Mouse (Mus musculus): ENCODE data around the gene Pgs1.

Gene Pgs1

DNA sequence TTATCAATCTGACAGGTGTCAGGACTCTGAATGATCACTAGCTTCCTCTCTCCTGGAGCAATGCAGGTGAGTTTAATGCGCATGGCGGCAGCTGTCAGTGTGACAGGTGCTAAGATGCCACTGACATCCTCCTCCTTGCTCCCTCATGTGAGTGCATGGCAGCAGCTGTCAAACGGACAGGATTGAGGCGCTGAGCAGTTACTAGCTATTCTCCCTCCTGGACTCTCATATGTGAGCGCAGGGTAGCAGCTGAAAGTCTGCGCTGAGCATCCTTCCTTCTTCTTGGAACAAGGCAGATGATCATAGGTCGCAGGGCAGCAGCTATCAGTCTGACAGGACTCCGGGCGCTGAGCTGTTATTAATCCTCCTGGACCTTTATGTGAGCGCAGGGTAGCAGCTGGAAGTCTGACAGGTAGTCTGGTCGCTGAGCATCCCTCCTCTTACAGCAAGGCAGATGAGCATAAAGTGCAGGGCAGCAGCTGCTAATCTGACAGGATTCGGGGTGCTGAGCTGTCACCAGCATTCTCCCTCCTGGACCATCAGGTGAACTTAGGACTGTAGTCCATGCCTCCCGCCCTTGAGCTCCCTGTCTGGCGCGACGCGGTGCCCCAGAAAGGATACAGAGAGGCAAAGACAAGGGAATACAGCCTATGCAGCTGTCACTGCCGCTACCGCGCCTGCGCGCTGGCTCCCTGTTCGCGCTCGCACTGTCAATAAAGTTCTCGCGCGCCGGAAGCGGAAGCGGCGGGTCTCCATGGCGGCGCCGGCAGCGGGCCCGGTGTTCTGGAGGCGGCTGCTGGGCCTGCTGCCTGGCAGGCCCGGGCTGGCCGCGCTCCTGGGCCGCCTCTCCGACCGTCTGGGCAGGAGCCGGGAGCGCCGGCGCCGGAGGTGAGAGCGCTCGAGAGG lies at the start of gene Pgs1:
TSS of gene Pgs1 (plus strand) at position 167 of the 906 bp plus-strand sequence.
- DNase-seq (ENCODE audit: low spot score in 2 of 2): peak; percentile 86 to 90

DNA sequence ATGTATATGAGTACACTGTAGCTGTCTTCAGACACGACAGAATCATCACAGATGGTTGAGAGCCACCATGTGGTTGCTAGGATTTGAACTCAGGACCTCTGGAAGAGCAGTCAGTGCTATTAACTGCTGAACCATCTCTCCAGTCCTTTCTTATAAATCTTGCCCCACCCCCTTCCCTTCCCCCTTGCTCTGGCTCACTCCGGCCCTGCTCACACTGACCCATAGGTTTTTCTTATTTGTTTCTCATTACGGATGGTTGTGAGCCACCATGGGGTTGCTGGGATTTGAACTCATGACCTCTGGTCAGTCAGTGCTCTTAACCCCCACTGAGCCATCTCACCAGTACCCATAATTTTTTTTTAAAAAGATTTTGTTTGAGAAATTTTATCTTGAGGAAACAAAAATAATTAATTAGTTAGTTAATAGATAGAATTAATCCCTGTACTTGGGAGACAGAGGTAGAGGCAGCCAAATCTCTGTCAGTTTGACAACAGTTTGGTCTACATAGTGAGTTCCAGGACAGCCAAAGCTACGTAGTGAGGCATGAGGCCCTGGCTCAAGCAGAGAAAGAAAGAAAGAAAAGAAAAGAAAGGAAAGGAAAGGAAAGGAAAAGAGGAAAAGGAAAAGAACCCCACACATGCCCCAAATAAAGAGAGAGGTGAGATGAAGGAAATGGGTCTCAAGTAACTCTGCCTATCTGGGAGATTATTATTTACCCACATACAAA lies 46.9 kb upstream of the Pgs1 start:
- no peak for DNase-seq (ENCODE audit: low spot score in 2 of 2)

DNA sequence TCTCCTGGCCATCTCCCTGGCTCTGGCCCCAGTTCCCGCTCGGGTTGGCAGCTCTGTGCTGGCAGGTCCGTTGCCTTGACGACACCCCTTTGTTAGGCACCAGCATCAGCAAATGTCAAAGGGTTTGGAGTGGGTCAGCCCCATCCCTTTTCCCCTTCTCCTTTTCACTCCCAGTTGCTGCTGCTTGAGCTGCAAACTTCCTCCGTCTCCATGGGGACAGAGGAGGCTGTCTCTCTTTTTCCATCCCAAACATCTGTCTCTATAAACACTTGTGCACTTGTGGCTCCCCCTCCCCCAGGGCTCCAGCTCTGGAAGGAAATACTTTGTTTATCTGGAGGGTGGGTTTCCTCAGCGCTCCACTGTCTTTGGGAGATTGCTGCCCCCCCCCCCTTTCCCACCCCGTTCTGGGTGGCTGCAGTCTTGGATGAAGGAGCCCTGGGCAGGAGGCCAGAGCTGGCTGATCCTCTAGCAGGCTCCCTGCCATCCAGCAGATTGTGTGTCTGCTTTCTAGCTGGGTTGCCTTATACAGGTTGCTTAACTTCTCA lies 46.3 kb upstream of the Pgs1 start:
- DNase-seq (ENCODE audit: low spot score in 2 of 2): no peak

DNA sequence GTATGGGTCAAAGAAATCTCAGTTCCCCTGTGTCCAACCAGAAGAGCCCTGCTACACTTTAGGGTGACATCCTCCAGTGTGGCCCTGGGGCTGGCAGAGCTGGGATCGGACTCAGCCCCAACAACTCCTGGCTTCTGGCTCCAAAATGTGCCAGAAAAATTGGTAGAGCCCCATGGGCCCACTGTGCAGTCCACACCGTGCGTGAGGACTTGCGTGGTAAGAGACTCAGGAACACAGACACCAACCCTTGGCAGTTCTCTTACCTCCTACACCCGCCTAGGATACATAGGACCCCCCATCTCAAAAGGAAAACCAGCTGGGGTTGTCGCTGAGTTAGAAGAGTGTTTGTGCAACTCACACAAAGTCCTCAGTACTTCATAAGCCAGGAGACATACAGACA lies 45.2 kb upstream of the Pgs1 start:
- DNase-seq (ENCODE audit: low spot score in 2 of 2): no peak

DNA sequence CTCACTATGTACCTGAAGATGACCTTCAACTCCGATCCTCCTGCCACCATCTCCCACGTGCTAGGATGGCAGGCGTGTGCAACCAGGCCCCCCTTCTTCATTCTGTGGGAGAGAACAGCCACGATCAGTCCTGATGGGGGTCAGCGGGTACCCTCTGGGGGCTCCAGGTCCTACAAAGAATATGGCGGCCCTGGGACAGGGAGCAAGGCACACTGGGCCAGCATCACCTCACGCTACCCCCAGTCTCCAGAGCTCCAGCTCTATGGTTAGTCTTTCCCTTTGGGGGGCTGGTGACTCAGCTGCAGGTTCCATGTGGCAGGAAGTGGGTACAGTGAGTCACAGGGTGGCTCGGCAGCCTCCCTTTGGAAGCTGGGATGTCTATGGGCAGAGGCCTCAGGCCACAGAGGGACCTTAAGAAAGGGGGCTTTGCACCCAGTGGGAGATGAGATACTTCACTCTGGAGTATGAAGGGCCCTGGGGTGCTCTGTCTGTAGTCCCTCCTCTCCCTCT lies 44.7 kb upstream of the Pgs1 start:
- DNase-seq (ENCODE audit: low spot score in 2 of 2): no peak

DNA sequence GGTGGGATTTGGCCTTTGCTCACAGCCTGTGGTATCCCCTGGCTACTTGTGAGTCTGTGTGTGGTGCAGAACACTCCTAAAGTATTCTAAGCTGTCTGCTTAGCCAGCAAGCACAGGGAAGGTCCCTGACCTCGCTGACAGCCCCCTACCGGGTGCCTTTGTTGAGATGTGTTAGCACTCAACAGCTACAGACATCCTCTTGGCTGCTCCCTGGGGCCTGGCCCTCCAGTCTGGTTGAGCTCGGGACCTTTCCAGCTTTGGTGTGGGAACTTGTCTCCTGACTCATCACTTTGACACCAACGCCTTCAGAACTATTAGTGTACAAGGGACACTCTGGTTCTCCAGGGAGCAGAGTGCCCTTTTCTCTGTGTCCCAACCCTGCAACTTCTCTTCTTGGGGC lies 44.2 kb upstream of the Pgs1 start:
- DNase-seq (ENCODE audit: low spot score in 2 of 2): no peak

DNA sequence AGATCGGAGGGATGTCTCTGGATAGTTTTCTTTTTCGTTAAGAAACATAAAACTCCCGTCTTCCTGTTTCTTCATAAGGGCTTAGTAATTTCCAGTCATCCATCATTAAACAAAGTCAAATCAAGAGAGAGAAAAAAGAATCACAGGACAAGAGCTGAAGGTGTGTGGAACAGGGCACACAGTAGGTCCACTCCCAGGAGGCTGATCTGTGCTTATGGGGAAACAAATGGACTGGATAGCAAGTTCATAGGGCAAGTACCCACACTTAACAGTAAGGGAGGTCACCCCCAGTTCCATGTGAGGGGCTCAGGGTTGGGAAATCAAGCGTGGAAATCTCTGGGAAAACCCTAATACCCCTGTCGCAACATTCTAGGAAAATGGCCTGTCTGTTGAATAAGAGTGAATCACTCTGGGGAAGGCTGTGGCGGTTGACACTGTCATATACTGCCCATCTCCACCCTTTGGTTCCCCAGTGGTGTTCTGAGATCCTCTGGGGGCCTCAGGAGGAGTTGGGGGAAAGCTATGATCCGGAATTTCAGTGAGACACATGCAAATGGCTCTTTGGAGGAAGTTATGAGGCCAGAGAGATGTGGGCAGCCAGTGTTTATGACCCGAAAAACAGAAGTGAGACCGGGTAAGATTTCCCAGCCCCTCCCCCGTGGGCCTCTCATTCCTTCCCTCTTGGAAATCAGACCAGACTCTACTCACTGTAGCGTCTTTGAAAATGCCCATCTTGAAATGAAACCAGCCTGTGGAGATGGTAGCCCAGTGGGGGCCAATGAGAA lies 39.7 kb upstream of the Pgs1 start:
- DNase-seq (ENCODE audit: low spot score in 2 of 2): peak in 1 of 2 experiments; percentile 46

DNA sequence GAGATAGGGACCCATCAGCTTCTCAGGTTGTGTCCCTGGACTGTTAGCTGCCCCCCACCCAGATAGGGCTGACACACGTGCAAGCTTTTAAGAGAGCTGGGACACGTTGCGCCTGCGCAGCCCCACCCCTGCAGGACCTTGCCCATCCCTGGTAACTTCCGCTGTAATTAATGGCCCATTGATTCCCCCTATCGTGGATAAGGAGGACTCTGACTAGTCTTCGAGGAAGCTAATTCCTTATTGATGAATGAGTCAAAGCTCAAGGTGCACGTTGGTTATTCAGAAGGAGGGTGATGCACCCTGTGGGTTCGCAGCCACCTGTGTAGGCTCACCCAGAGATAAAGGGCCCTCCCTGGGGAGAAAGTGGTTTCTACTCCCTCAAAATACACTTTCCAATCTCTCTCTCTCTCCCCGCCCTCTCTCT lies 39.1 kb upstream of the Pgs1 start:
- DNase-seq (ENCODE audit: low spot score in 2 of 2): peak in 1 of 2 experiments; percentile 44

DNA sequence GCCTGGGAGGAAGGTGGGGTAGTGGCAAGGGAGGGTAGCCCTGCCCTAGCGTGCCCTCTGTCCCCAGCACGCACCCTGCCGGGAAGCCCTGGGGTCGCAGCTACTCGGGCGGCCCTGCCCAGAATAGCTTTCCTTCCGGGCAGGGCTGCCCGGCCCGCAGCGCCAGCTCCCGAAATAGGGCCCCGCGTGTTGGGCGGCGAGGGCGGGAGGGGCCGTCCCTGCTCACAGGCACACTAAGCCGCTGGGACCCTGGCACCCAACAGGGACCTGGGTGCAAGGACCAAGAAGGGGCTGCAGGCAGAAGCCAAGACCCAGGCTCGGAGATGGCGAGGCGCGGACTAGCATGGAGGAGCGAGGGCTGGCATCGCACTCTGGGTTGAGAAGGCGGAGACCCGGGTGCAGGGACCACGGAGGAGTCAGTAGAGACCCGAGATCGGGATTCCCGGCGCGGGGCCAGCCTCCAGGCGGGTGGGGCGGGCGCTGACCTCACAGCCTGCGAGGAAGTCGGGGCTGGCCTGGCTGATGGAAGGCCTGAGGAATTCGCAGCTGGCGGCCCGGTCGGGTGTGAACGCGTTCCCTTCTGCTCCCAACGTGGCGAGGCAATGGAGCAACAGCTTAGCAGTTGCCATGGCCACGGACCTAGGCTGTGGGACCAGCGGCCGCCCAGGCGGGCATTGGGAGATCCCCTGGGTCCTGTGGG lies 36.5 kb upstream of the Pgs1 start:
- DNase-seq (ENCODE audit: low spot score in 2 of 2): no peak

DNA sequence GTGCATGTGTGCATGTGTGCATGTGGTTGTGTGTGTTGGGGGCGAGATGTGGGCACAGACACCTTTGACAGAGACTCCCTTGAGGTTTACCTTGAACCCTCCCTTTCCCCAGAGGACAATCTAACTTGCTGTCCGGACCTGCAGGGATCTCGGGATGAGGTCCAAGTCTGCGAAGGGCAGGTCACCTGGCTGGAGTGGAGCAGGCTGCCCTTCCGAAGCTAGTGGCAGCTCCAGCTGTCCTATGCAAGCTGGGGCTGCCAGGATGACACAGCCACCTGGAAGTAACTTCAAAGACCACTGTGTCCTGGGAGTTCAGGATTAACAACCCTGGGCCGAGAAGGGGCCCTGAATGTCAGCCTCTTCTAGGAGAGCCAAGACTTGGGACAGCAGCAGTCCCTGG lies 34.7 kb upstream of the Pgs1 start:
- DNase-seq (ENCODE audit: low spot score in 2 of 2): no peak

DNA sequence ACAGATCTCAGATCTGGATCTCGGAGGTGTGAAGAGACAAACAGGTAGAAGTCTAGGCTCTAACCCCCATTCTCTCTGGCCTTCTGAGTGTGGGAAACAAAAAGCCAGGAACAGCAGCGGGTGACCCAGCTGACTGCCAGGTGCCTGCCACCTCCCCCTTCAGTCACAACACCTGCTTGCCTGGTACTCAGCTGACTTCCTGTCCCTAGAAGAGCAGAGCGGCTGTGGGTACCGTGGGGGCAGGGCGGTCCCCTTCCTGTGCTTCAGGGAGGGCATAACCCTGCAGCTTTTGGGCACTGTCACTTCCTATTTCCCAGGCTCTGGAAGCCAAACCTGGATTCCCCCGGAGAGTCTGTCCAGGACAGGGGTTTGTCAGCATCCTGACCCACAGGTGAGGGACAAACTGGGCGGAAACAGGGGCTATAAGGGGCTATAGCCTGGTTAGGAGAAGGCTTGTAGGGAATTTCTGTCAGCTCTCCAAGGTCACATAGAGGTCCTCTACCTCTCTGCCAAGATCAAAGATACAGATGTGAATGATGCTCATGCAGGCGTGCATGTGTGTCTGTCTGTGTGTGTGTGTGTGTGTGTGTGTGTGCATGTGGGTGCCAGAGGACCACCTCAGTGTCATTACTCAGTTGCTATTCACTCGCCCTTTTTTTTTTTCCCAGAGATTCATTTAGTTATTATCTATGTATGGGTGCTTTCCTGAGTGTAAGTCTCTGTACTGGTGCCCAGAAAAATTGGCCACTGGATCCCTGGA lies 33.7 kb upstream of the Pgs1 start:
- peak; percentile 69 to 83 for DNase-seq (ENCODE audit: low spot score in 2 of 2)

DNA sequence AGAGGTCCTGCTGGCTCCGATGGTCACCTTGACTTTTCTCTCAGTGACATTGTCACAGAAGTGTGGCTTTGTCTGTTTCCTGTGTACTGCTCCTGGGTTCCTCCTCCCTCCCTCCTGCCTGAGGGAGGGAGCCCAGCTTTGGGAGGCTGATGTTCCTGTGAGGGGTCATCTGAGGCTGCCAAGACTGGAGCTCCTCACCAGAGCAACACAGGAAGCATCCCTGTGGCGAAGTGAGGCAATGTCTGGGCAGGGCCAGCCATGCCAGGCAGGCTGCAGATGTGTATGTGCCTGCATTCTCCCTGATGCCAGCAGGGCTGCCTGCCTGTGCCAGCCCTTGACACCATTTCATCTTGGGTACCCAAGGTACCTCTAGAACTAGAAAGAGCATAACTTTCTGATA lies 32.0 kb upstream of the Pgs1 start:
- DNase-seq (ENCODE audit: low spot score in 2 of 2): no peak

DNA sequence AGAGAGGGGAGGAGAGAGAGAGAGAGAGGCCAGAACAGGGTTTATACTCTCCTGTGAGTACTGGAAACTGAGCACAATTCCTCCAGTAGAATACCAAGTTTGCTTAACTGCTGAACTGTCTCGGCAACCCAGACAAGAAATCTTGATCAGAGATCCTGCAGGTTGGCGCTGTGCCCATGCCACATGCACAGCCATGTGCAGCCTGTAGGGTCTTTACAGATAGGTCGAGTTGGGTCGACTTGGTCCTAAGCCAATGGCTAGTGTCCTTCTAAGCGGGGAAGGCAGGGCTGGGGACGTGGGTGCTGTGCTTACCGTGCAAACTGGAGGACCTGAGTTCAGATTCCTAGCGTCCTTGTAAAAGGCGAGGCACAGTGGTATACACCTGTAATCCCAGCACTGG lies 31.3 kb upstream of the Pgs1 start:
- DNase-seq (ENCODE audit: low spot score in 2 of 2): no peak

DNA sequence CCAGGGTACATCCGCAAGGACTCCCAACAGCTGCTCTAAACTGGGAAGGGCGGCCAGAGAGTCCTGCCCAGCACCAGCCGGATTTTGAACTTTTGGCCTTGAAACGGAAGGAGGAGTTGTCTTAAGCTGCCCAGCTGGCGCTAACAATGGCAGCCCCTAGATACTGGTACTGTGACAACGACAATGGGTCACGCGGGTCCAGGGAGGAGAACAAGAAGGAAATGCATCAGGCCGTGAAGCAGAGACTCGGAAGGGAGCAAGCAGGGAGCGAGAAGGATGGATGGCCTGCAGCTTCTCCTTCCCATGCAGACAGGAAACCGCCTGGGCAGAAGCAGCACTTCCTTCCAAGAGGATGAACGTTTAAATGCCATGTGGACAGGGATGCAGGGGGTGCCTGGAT lies 30.5 kb upstream of the Pgs1 start:
- DNase-seq (ENCODE audit: low spot score in 2 of 2): no peak

DNA sequence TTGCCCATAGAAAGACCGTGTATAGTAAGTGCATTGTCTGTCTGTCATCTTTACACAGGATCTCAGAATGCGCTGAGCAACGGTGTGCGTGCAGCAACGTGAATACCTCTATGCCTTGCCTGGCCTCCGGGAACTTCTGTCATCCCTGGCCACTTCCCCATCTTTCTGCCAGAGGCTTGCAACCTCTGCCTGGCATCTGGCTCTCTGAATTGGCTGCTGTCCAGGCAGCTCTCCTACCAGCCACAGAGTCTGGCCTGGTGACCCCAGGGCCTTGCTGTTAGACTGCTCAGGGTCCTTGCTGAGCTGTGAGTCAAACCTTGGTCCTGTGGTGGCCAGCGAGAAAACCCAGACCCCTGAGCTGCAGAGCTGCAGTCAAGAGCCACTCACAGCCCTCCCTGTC lies 27.9 kb upstream of the Pgs1 start:
- no peak for DNase-seq (ENCODE audit: low spot score in 2 of 2)

DNA sequence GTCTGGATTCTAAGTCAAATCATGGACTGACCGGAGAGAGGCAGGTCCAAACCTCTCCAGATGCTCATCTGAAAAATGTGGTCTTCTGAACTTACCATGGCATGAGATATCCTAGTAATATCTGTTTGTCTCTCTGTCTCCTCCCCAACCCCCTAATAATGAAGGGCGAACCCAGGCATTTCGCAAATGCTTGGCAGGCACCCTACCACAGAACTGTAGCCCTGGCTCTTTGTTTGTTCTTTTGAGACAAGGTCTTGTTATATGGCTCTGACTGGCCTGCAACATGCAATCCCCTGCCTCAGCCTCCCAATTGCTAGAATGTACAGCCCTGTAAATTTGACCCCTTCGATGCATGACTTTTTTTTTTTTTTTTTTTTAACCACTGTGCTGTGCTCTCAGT lies 26.9 kb upstream of the Pgs1 start:
- DNase-seq (ENCODE audit: low spot score in 2 of 2): no peak

DNA sequence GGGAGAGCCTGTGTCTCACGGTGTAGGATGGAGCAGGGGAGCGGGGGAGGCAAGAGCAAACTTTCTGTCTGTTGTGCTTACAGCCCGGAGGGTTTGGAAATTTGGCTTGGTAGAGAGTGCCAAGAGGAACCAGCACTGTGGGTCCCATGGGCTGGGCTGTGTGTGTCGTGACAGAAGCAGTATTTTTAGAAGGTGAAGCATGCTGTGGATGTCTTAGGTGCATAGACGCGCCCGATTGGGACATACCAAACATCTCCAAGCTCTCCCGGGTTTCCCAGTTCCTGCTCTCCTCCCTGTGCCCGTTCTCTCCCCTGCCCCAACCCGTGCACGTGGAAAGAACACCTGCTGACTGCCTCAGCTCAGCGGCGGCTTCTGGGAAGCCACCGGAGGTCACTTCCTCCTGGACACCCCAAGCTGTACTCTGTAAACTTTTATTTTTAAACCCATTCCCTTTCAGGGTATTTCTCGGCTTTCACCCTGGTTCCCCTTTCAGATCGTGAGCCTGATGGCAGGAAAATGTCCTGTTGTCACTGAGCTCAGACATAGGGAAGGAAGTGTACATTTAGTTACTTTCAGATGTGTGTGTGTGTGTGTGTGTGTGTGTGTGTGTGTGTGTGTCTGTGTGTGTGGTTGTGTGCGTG lies 26.2 kb upstream of the Pgs1 start:
- peak in 1 of 2 experiments; percentile 55 for DNase-seq (ENCODE audit: low spot score in 2 of 2)

DNA sequence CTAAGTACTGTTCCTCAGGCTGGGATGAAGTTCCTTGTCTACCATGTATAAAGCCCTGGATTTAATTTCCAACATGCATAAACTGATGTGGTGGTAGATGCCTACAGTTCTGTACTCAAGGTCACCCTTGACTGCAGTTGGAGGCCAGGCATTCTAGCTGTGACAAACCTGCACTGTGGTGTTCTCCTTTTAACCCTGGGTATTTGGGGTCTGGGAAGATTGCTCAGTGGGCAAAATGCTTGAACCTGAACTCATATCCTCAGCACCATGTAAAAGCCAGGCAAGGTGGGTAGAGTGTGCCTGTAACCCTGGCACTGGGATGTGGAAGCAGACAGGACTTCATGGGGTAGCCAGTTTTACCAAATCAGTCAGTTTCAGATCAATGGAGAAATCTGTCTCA lies 25.5 kb upstream of the Pgs1 start:
- DNase-seq (ENCODE audit: low spot score in 2 of 2): no peak

DNA sequence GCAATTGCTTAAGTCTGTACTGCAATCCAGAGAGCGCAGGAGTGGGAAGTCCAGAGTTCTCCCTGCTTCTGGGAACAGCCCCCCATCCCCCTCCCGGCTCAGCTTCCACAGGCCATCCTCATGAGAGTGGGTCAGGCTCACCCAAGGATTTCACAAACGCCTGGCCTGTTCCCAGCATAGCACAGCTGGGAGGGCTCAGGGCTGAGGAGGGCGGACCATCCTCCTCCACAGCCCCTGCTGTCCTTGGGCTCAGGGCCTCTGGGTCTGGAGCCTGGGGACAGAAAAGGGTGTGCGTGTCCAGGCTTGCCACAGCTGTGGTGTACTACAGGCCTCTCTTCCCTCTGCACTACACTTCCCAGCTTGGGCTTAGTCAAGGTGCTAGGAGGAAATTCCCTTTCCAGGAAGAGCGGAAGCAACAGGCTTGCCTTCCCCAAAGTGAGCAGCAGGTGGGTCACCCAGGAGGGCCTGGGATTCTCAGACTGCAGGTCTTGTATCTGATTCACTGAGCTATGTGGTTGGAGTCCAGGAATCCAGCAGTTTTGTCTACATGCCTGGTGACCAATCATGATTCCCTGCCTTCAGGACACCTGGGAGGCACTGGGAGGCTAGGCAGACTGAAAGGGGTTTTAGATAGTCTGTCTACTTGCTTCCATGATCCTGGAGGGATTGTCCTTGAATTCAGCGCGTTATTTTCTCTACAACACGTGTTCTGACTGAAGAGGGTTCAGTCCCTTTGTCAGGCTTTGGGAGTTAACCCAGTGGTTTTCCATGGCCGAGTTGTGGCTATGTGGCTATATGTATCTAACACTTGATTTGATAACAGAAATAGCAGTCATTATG lies 23.6 kb upstream of the Pgs1 start:
- no peak for DNase-seq (ENCODE audit: low spot score in 2 of 2)

Data from natural killer cell, adult 2 months (primary cell).